ENCODE assay signal across 16 mouse cellular contexts in genomic region chr8:89060717-89061116, GRCm38 (mm10).
"Had no signal": no experiment of that assay in that cellular context is flagged by ENCODE, and none has a peak within 500 bp of the region (broad histone marks: within the 10 kb centered on the region; RNA-seq: fewer than 3 reads in every experiment).

No protein-coding gene starts in this region.

- H3K4me1 ChIP-seq: stomach, embryonic 15.5 days had no signal

- H3K27me3 ChIP-seq: neural tube, embryonic 13.5 days; neural tube, embryonic 15.5 days; stomach, embryonic 15.5 days had no signal

- H3K4me2 ChIP-seq: neural tube, embryonic 13.5 days; neural tube, embryonic 15.5 days; stomach, embryonic 15.5 days had no signal

- H3K9me3 ChIP-seq: neural tube, embryonic 13.5 days; neural tube, embryonic 15.5 days; stomach, embryonic 15.5 days had no signal

- H3K36me3 ChIP-seq: neural tube, embryonic 13.5 days; neural tube, embryonic 15.5 days; stomach, embryonic 15.5 days had no signal

- H3K4me3 ChIP-seq: neural tube, embryonic 13.5 days; neural tube, embryonic 15.5 days; stomach, embryonic 15.5 days had no signal

- H3K9ac ChIP-seq: neural tube, embryonic 13.5 days; neural tube, embryonic 15.5 days; stomach, embryonic 15.5 days had no signal

- DNase-seq: retina, postnatal 1 day; right cerebral cortex, adult 18-20 months; right cerebral cortex, postnatal 14 days; right cerebral cortex, postnatal 25 days; right cerebral cortex, postnatal 4 days; spleen, adult 18-20 months; thymus, adult 18-20 months; thymus, adult 2 months; thymus, postnatal 14 days; thymus, postnatal 25 days; thymus, postnatal 36 days; thymus, postnatal 4 days had no signal

- H3K27ac ChIP-seq: neural tube, embryonic 13.5 days; neural tube, embryonic 15.5 days; stomach, embryonic 15.5 days; stomach, postnatal 0 days had no signal
